2 mouse cellular contexts compared by ENCODE assay signal in the genomic region with DNA sequence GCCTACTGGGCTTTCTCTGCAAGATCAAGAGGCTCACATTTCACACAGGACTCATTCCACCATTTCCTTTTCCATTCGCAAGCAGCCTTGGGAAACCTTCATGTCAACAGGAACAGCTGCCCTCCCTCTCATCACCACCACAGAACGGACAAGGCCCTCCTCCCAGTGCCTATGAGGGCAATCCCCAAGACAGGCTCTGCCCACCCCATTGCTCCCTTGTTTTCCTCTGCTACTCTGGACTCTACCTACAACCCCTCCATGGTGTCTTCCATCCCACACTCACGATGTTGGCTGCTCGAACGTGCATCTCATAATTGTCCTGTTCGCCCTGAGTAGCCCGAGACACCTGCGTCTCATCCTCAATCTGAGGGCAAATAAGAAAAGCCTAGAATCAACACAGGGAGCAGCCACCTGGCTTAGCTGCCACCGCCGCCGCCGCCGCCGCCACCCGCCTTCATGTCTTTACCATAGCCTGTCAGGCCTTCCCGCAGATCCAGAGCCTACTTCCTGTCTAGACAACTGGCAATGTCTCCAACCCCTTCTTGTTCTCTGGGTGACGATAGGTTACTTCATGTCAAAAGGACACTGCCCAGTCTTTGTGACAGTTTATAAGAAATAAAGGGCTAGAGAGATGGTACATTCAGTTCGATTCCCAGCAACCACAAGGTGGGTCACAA.
TF ChIP-seq lines count a peak whose summit lies in the region.

No protein-coding gene starts in this region.

TF ChIP-seq in MEL, 35 proteins besides CTCF, POLR2A, EP300 and RAD21:
- 0 out of 2 replicates have a peak, but pooled peaks have one; percentile 4 for TF ChIP-seq MXI1 (IDR thresholded peaks at IDR 0.05; ENCODE audit: low read depth, low read length)
- TF ChIP-seq SIN3A (IDR thresholded peaks at IDR 0.05; ENCODE audit: low read length) = no peak

TF ChIP-seq in myocyte, 11 proteins besides CTCF, POLR2A, EP300 and RAD21:
- TF ChIP-seq USF1 (IDR thresholded peaks at IDR 0.05; ENCODE audit: low read depth) (no peak), TCF12 (IDR thresholded peaks at IDR 0.05; ENCODE audit: insufficient read depth, poor library complexity, severe bottlenecking) (no peak), MYOD1 (IDR thresholded peaks at IDR 0.05; ENCODE audit: control insufficient read depth in 1 of 3, insufficient read length in 2 of 3, low read depth in 2 of 3) (no peak), CEBPB (IDR thresholded peaks at IDR 0.05; ENCODE audit: insufficient read depth, poor library complexity, severe bottlenecking) (no peak), E2F4 (IDR thresholded peaks at IDR 0.05; ENCODE audit: insufficient read depth) (no peak), SRF (IDR thresholded peaks at IDR 0.05; ENCODE audit: control insufficient read depth, insufficient read length, low read depth) (no peak), POLR2AphosphoS2 (IDR thresholded peaks at IDR 0.05; ENCODE audit: insufficient read length, low read depth) (no peak), MYOG (IDR thresholded peaks at IDR 0.05; ENCODE audit: control insufficient read depth in 1 of 3, insufficient read depth in 1 of 3, insufficient read length in 2 of 3, low read depth in 2 of 3) (no peak), REST (IDR thresholded peaks at IDR 0.05; ENCODE audit: insufficient read depth, insufficient read length) (no peak), MAX (IDR thresholded peaks at IDR 0.05; ENCODE audit: low read depth) (no peak), TCF3 (IDR thresholded peaks at IDR 0.05; ENCODE audit: insufficient read length, low read depth) (no peak)
